Mouse (Mus musculus): ENCODE measurements around the gene Zfyve28. TPM values are rescaled to one million over a fixed set of nuclear protein-coding genes. Genes with fewer than 3 reads are reported as not detected.

Zfyve28 gene
- polyA plus RNA-seq, 1 experiment from 2014 or later = 2.6 TPM

DNA sequence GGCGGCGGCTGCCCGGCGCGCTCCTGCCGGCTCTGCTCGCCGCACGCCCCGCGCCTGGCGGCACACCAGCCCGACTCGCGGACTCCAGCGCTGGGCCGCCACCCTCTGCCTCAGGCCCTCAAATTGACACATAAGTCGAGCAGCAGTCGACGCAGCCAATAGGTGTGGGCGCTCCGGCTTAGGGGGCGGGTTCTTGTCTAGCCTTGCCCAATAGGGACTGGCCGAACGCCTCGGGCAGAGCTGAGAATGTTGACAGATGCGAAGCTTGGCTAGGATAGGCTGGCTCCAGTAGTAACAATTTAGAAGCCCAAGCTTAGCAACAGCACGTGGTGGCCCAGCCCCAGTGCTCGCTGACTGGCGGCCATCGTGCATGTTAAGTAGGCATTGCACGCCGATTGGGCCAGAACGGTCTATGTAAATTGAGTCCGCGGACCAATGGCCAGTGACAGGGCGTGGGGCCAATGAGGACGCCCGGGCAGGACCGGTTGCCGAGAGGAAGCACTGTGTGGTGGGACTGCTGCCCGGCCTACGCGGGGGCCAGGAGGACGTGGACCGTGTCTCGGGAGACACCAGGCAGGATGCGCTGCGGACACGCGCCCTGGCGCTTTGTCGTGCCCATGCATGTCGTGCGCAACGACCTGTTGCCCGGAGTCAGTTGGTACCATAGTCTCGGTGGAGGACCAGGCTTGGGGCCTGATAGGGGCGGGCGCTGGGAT lies 100.5 kb downstream of the Zfyve28 start, which contains the start of gene Mxd4:
Mxd4 (minus strand) TSS at position 120 of the 716 bp plus-strand sequence.
- no peaks in the 10 kb centered on the region for H3K9me3 ChIP-seq (ENCODE audit: control insufficient read depth, low read length)
- DNase-seq (ENCODE audit: low spot score) (peak; percentile 97), ATAC-seq (ENCODE audit: insufficient read depth, low FRiP score, low TSS enrichment) (peak; percentile 99)
- H3K4me2 ChIP-seq (ENCODE audit: low read depth) = peak within 1 kb of the TSS; percentile 75
- H3K4me1 ChIP-seq (ENCODE audit: control insufficient read depth, insufficient read depth, low read length) = peaks cover 15% of the 10 kb centered on the region
- H3K4me3 ChIP-seq (ENCODE audit: low read depth, low read length) = peak within 1 kb of the TSS; percentile 77
- H3K9ac ChIP-seq (ENCODE audit: low read length) = peak within 1 kb of the TSS; percentile 70
- no peaks in the 10 kb centered on the region for H3K27me3 ChIP-seq (ENCODE audit: control insufficient read depth, insufficient read depth, low read length)
- H3K27ac ChIP-seq (ENCODE audit: low read depth, low read length) = peak within 1 kb of the TSS; percentile 67
- no peaks in the 10 kb centered on the region for H3K36me3 ChIP-seq (ENCODE audit: control insufficient read depth, insufficient read depth, low read length)
- WGBS = under 1% methylated on average over 58 of the region's 60 CpGs

GRCm38 (mm10) chr5:34186961-34187391 lies 101.3 kb downstream of the Zfyve28 start:
- DNase-seq (ENCODE audit: low spot score) (peak; percentile 60), ATAC-seq (ENCODE audit: insufficient read depth, low FRiP score, low TSS enrichment) (peak; percentile 19; the same call in 1 of the 2 replicates)
- peak overlapping the region; percentile 77 for H3K4me3 ChIP-seq (ENCODE audit: low read depth, low read length)
- peak overlapping the region; percentile 75 for H3K4me2 ChIP-seq (ENCODE audit: low read depth)
- H3K36me3 ChIP-seq (ENCODE audit: control insufficient read depth, insufficient read depth, low read length) = no peaks in the 10 kb centered on the region
- peak overlapping the region; percentile 67 for H3K27ac ChIP-seq (ENCODE audit: low read depth, low read length)
- WGBS = under 1% methylated on average over 36 of the region's 46 CpGs
- peak overlapping the region; percentile 70 for H3K9ac ChIP-seq (ENCODE audit: low read length)
- no peaks in the 10 kb centered on the region for H3K9me3 ChIP-seq (ENCODE audit: control insufficient read depth, low read length)
- peaks cover 15% of the 10 kb centered on the region for H3K4me1 ChIP-seq (ENCODE audit: control insufficient read depth, insufficient read depth, low read length)
- no peaks in the 10 kb centered on the region for H3K27me3 ChIP-seq (ENCODE audit: control insufficient read depth, insufficient read depth, low read length)

DNA sequence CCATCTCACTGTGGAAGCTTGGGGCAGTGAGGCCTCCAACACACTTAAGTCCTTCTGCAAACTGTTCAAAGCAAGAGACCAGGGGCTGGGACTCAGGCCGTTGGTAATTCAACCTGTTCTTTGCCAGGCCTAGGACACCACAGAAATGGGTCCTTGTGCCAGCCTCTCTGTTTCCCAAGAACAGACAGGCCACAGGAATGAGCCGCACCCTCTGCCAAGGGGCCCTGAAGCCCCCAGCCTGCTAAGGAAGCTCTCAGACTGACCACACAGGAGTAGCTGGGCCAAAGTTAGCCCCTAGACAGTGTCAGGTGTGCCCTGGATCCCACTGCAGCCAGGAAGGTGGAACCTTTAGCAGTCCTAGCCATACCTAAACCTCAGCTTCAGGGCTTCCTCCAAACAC lies 101.9 kb downstream of the Zfyve28 start:
- H3K4me3 ChIP-seq (ENCODE audit: low read depth, low read length) = peak overlapping the region; percentile 77
- no peak for ATAC-seq (ENCODE audit: insufficient read depth, low FRiP score, low TSS enrichment)
- H3K4me1 ChIP-seq (ENCODE audit: control insufficient read depth, insufficient read depth, low read length) = peaks cover 15% of the 10 kb centered on the region
- peak overlapping the region; percentile 75 for H3K4me2 ChIP-seq (ENCODE audit: low read depth)
- no peak overlapping the region for H3K27ac ChIP-seq (ENCODE audit: low read depth, low read length)
- DNase-seq (ENCODE audit: low spot score) = no peak
- H3K36me3 ChIP-seq (ENCODE audit: control insufficient read depth, insufficient read depth, low read length) = no peaks in the 10 kb centered on the region
- WGBS = 77% methylated on average over 2 of the region's 2 CpGs
- no peaks in the 10 kb centered on the region for H3K9me3 ChIP-seq (ENCODE audit: control insufficient read depth, low read length)
- no peaks in the 10 kb centered on the region for H3K27me3 ChIP-seq (ENCODE audit: control insufficient read depth, insufficient read depth, low read length)
- peak overlapping the region; percentile 70 for H3K9ac ChIP-seq (ENCODE audit: low read length)

DNA sequence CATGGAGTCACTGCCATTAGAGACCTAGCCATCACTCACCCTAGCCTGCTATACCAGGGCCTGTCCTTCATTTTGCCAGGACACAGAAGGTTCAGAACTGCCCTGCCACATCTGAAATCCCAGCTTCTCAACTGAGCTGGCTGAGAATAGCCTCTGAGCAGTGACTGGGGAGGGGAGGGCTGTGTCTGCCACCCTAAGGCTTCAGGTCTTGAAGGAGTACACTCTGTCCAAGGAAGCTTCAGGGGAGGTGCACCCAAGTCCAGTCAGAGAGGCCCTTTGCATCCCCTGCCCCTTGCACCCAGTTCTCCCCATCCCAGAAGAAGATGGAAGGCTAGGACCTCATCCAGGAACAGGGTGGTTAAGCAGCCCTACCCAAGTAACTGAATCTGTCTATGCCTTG lies 102.5 kb downstream of the Zfyve28 start:
- H3K4me1 ChIP-seq (ENCODE audit: control insufficient read depth, insufficient read depth, low read length) = peaks cover 15% of the 10 kb centered on the region
- ATAC-seq (ENCODE audit: insufficient read depth, low FRiP score, low TSS enrichment) = no peak
- peak overlapping the region; percentile 77; the same call in 1 of the 2 replicates for H3K4me3 ChIP-seq (ENCODE audit: low read depth, low read length)
- no peak overlapping the region; the same call in 1 of the 2 replicates for H3K9ac ChIP-seq (ENCODE audit: low read length)
- H3K27me3 ChIP-seq (ENCODE audit: control insufficient read depth, insufficient read depth, low read length) = no peaks in the 10 kb centered on the region
- DNase-seq (ENCODE audit: low spot score) = no peak
- no peak overlapping the region for H3K27ac ChIP-seq (ENCODE audit: low read depth, low read length)
- no peaks in the 10 kb centered on the region for H3K36me3 ChIP-seq (ENCODE audit: control insufficient read depth, insufficient read depth, low read length)
- no peaks in the 10 kb centered on the region for H3K9me3 ChIP-seq (ENCODE audit: control insufficient read depth, low read length)
- peak overlapping the region; percentile 75 for H3K4me2 ChIP-seq (ENCODE audit: low read depth)

GRCm38 (mm10) chr5:34185051-34185580 lies 103.1 kb downstream of the Zfyve28 start:
- no peaks in the 10 kb centered on the region for H3K36me3 ChIP-seq (ENCODE audit: control insufficient read depth, insufficient read depth, low read length)
- no peak overlapping the region for H3K4me3 ChIP-seq (ENCODE audit: low read depth, low read length)
- H3K27me3 ChIP-seq (ENCODE audit: control insufficient read depth, insufficient read depth, low read length) = no peaks in the 10 kb centered on the region
- no peak overlapping the region; the same call in 1 of the 2 replicates for H3K9ac ChIP-seq (ENCODE audit: low read length)
- 91% methylated on average over 1 of the region's 1 CpGs for WGBS
- peaks cover 15% of the 10 kb centered on the region for H3K4me1 ChIP-seq (ENCODE audit: control insufficient read depth, insufficient read depth, low read length)
- H3K9me3 ChIP-seq (ENCODE audit: control insufficient read depth, low read length) = no peaks in the 10 kb centered on the region
- no peak for DNase-seq (ENCODE audit: low spot score)
- H3K27ac ChIP-seq (ENCODE audit: low read depth, low read length) = no peak overlapping the region
- ATAC-seq (ENCODE audit: insufficient read depth, low FRiP score, low TSS enrichment) = no peak
- H3K4me2 ChIP-seq (ENCODE audit: low read depth) = 0 out of 2 replicates have a peak overlapping the region, but pooled peaks have one; percentile 75

GRCm38 (mm10) chr5:34183976-34184375 lies 104.3 kb downstream of the Zfyve28 start:
- no peaks in the 10 kb centered on the region for H3K9me3 ChIP-seq (ENCODE audit: control insufficient read depth, low read length)
- H3K36me3 ChIP-seq (ENCODE audit: control insufficient read depth, insufficient read depth, low read length) = no peaks in the 10 kb centered on the region
- H3K27me3 ChIP-seq (ENCODE audit: control insufficient read depth, insufficient read depth, low read length) = no peaks in the 10 kb centered on the region
- DNase-seq (ENCODE audit: low spot score) (no peak), ATAC-seq (ENCODE audit: insufficient read depth, low FRiP score, low TSS enrichment) (no peak)
- no peak overlapping the region for H3K9ac ChIP-seq (ENCODE audit: low read length)
- H3K4me2 ChIP-seq (ENCODE audit: low read depth) = no peak overlapping the region
- WGBS = 90% methylated on average over 3 of the region's 3 CpGs
- H3K4me1 ChIP-seq (ENCODE audit: control insufficient read depth, insufficient read depth, low read length) = peaks cover 15% of the 10 kb centered on the region
- H3K27ac ChIP-seq (ENCODE audit: low read depth, low read length) = no peak overlapping the region
- no peak overlapping the region for H3K4me3 ChIP-seq (ENCODE audit: low read depth, low read length)

GRCm38 (mm10) chr5:34183156-34183880 lies 104.9 kb downstream of the Zfyve28 start:
- no peaks in the 10 kb centered on the region for H3K27me3 ChIP-seq (ENCODE audit: control insufficient read depth, insufficient read depth, low read length)
- WGBS = 85% methylated on average over 5 of the region's 5 CpGs
- H3K9ac ChIP-seq (ENCODE audit: low read length) = no peak overlapping the region
- H3K4me3 ChIP-seq (ENCODE audit: low read depth, low read length) = no peak overlapping the region
- ATAC-seq (ENCODE audit: insufficient read depth, low FRiP score, low TSS enrichment) (no peak), DNase-seq (ENCODE audit: low spot score) (no peak)
- H3K36me3 ChIP-seq (ENCODE audit: control insufficient read depth, insufficient read depth, low read length) = no peaks in the 10 kb centered on the region
- no peak overlapping the region for H3K27ac ChIP-seq (ENCODE audit: low read depth, low read length)
- H3K4me2 ChIP-seq (ENCODE audit: low read depth) = no peak overlapping the region
- no peaks in the 10 kb centered on the region for H3K9me3 ChIP-seq (ENCODE audit: control insufficient read depth, low read length)
- peaks cover 11% of the 10 kb centered on the region for H3K4me1 ChIP-seq (ENCODE audit: control insufficient read depth, insufficient read depth, low read length)

DNA sequence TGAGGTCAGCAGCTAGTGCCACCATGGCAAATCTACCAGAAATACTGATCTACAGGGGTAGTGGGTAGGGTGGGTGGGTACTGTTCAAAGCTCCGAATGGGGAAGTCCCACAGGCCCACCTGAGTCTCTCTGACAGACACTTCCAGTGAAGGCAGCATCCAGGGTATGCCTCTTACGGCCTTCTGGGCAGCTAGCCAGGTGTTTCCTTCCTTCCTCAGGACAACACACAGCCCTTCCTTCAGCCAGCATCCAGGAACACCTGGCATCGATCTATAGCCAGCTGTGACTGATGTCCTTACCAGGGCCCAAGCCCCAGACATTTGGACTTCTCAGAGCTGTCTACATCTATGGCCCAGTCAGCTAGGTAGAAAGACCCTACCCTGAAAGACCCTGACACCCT lies 105.8 kb downstream of the Zfyve28 start:
- H3K4me1 ChIP-seq (ENCODE audit: control insufficient read depth, insufficient read depth, low read length) = peaks cover 9% of the 10 kb centered on the region; the same call in 1 of the 2 replicates
- H3K36me3 ChIP-seq (ENCODE audit: control insufficient read depth, insufficient read depth, low read length) = peaks cover under 1% of the 10 kb centered on the region; the same call in 1 of the 2 replicates
- no peaks in the 10 kb centered on the region for H3K27me3 ChIP-seq (ENCODE audit: control insufficient read depth, insufficient read depth, low read length)
- WGBS = 86% methylated on average over 3 of the region's 3 CpGs
- ATAC-seq (ENCODE audit: insufficient read depth, low FRiP score, low TSS enrichment) = no peak
- H3K9me3 ChIP-seq (ENCODE audit: control insufficient read depth, low read length) = no peaks in the 10 kb centered on the region
- no peak for DNase-seq (ENCODE audit: low spot score)
- H3K9ac ChIP-seq (ENCODE audit: low read length) = no peak overlapping the region
- H3K4me3 ChIP-seq (ENCODE audit: low read depth, low read length) = no peak overlapping the region
- H3K4me2 ChIP-seq (ENCODE audit: low read depth) = no peak overlapping the region
- H3K27ac ChIP-seq (ENCODE audit: low read depth, low read length) = no peak overlapping the region
